In genomic region chr3:37962043-37962810, GRCm38 (mm10) we compare ENCODE assay signal across 13 mouse cellular contexts.
A peak's percentile ranks its signal among the peaks of the same experiment; 100 is the strongest.
DNase-seq lines count a peak whose midpoint lies in the region; ATAC-seq and TF ChIP-seq lines count a peak whose summit lies in the region.
"Had no signal": no experiment of that assay in that cellular context is flagged by ENCODE, and none has a peak within 500 bp of the region (broad histone marks: within the 10 kb centered on the region; RNA-seq: fewer than 3 reads in every experiment).

No protein-coding gene starts in this region.

- TF ChIP-seq POLR2A in liver, adult 2 months (IDR thresholded peaks at IDR 0.05; ENCODE audit: extremely low read depth, insufficient read depth, low read length), result no peak
- peak; percentile 37; the same call in 1 of the 2 replicates for TF ChIP-seq POLR2A in embryonic fibroblast, embryonic 13.5 days (IDR thresholded peaks at IDR 0.05; ENCODE audit: low read depth, low read length)

- H3K79me2 ChIP-seq in liver, adult 2 months (ENCODE audit: control insufficient read depth, insufficient read depth, low read length), result no peaks in the 10 kb centered on the region

- 28% methylated on average over 12 of the region's 12 CpGs for WGBS in liver, adult 2 months
- WGBS in liver, embryonic 11.5 days, result 73% methylated on average over 12 of the region's 12 CpGs
- 65% methylated on average over 12 of the region's 12 CpGs for WGBS in hindbrain, embryonic 16.5 days
- 72% methylated on average over 12 of the region's 12 CpGs for WGBS in neural tube, embryonic 15.5 days

- H3K27ac ChIP-seq in liver, adult 2 months (replicated peaks; ENCODE audit: insufficient read depth, low read depth, low read length), result no peak overlapping the region
- no peak overlapping the region for H3K27ac ChIP-seq in liver, embryonic 11.5 days (ENCODE audit: low read depth, low read length)
- peak overlapping the region; percentile 71 for H3K27ac ChIP-seq in embryonic fibroblast, embryonic 13.5 days (ENCODE audit: insufficient read depth, low read length)
- no peak overlapping the region for H3K27ac ChIP-seq in layer of hippocampus, adult 2 months
- no peak overlapping the region for H3K27ac ChIP-seq in hindbrain, embryonic 16.5 days (ENCODE audit: low read depth, low read length)
- H3K27ac ChIP-seq in neural tube, embryonic 15.5 days (replicated peaks), result no peak overlapping the region
- H3K27ac ChIP-seq: embryonic facial prominence, embryonic 13.5 days; liver, embryonic 14.5 days had no signal

- H3K9ac ChIP-seq in liver, adult 2 months (ENCODE audit: low read depth, low read length), result no peak overlapping the region
- no peak overlapping the region for H3K9ac ChIP-seq in liver, embryonic 11.5 days (ENCODE audit: low read depth, low read length)
- H3K9ac ChIP-seq in hindbrain, embryonic 16.5 days (ENCODE audit: low read depth, low read length), result no peak overlapping the region
- no peak overlapping the region for H3K9ac ChIP-seq in neural tube, embryonic 15.5 days (replicated peaks)
- H3K9ac ChIP-seq: embryonic facial prominence, embryonic 13.5 days; liver, embryonic 14.5 days had no signal

- no peak overlapping the region for H3K4me3 ChIP-seq in liver, adult 2 months (ENCODE audit: insufficient read depth, low read depth, low read length)
- H3K4me3 ChIP-seq in liver, embryonic 11.5 days (ENCODE audit: low read depth, low read length), result no peak overlapping the region
- no peak overlapping the region for H3K4me3 ChIP-seq in embryonic fibroblast, embryonic 13.5 days (ENCODE audit: insufficient read depth, low read length)
- no peak overlapping the region for H3K4me3 ChIP-seq in layer of hippocampus, adult 2 months
- no peak overlapping the region for H3K4me3 ChIP-seq in hindbrain, embryonic 16.5 days (ENCODE audit: low read length)
- no peak overlapping the region for H3K4me3 ChIP-seq in neural tube, embryonic 15.5 days (replicated peaks)
- H3K4me3 ChIP-seq: embryonic facial prominence, embryonic 13.5 days had no signal

- no peaks in the 10 kb centered on the region for H3K36me3 ChIP-seq in liver, adult 2 months (ENCODE audit: control insufficient read depth, insufficient read depth, low read length)
- no peaks in the 10 kb centered on the region for H3K36me3 ChIP-seq in liver, embryonic 11.5 days (ENCODE audit: control insufficient read depth, insufficient read depth, low read length)
- no peaks in the 10 kb centered on the region for H3K36me3 ChIP-seq in hindbrain, embryonic 16.5 days (ENCODE audit: control insufficient read depth, insufficient read depth, low read length)
- no peaks in the 10 kb centered on the region for H3K36me3 ChIP-seq in neural tube, embryonic 15.5 days
- H3K36me3 ChIP-seq: embryonic facial prominence, embryonic 13.5 days had no signal

- no peaks in the 10 kb centered on the region for H3K9me3 ChIP-seq in liver, embryonic 11.5 days (ENCODE audit: control insufficient read depth, low read length)
- H3K9me3 ChIP-seq in hindbrain, embryonic 16.5 days (ENCODE audit: control insufficient read depth, low read length), result no peaks in the 10 kb centered on the region
- H3K9me3 ChIP-seq in neural tube, embryonic 15.5 days (replicated peaks), result no peaks in the 10 kb centered on the region
- H3K9me3 ChIP-seq: embryonic facial prominence, embryonic 13.5 days had no signal

- peak; percentile 78 for DNase-seq in liver, adult 2 months (ENCODE audit: extremely low read depth, low read depth, low spot score)
- DNase-seq in liver, embryonic 11.5 days (ENCODE audit: low spot score), result no peak
- DNase-seq in kidney, postnatal 10 days, result peak; percentile 80
- peak; percentile 55 to 71 for DNase-seq in lung, postnatal 4 days
- no peak for DNase-seq in layer of hippocampus, adult 2 months (ENCODE audit: low spot score in 2 of 2)
- DNase-seq: adrenal gland, adult 2 months; right cerebral cortex, adult 18-20 months; thymus, adult 18-20 months had no signal

- ATAC-seq in liver, embryonic 11.5 days (replicated peaks; ENCODE audit: low FRiP score), result no peak
- ATAC-seq in hindbrain, embryonic 16.5 days, result no peak
- no peak for ATAC-seq in neural tube, embryonic 15.5 days (ENCODE audit: low FRiP score)

- no peaks in the 10 kb centered on the region for H3K27me3 ChIP-seq in liver, adult 2 months (ENCODE audit: control insufficient read depth, insufficient read depth, low read length)
- H3K27me3 ChIP-seq in liver, embryonic 11.5 days (replicated peaks; ENCODE audit: control insufficient read depth, insufficient read depth, low read length), result no peaks in the 10 kb centered on the region
- no peaks in the 10 kb centered on the region for H3K27me3 ChIP-seq in hindbrain, embryonic 16.5 days (replicated peaks; ENCODE audit: control insufficient read depth, insufficient read depth, low read length)
- H3K27me3 ChIP-seq in neural tube, embryonic 15.5 days (replicated peaks), result no peaks in the 10 kb centered on the region
- H3K27me3 ChIP-seq: embryonic facial prominence, embryonic 13.5 days had no signal

- TF ChIP-seq CTCF in liver, adult 2 months (IDR thresholded peaks at IDR 0.05; ENCODE audit: low read depth, low read length), result no peak
- TF ChIP-seq CTCF in embryonic fibroblast, embryonic 13.5 days (IDR thresholded peaks at IDR 0.05; ENCODE audit: borderline replicate concordance, insufficient read depth, low read length), result no peak
- no peak for TF ChIP-seq CTCF in layer of hippocampus, adult 2 months (conservative IDR thresholded peaks at IDR 0.05)

- H3K4me2 ChIP-seq in liver, embryonic 11.5 days, result no peak overlapping the region
- H3K4me2 ChIP-seq in hindbrain, embryonic 16.5 days (ENCODE audit: low read length), result no peak overlapping the region
- no peak overlapping the region for H3K4me2 ChIP-seq in neural tube, embryonic 15.5 days
- H3K4me2 ChIP-seq: embryonic facial prominence, embryonic 13.5 days had no signal

- peaks cover 3% of the 10 kb centered on the region; the same call in 1 of the 2 replicates for H3K4me1 ChIP-seq in liver, adult 2 months (ENCODE audit: control insufficient read depth, insufficient read depth, low read length)
- H3K4me1 ChIP-seq in liver, embryonic 11.5 days (replicated peaks; ENCODE audit: control insufficient read depth, insufficient read depth, low read length), result no peaks in the 10 kb centered on the region
- H3K4me1 ChIP-seq in embryonic fibroblast, embryonic 13.5 days (ENCODE audit: control insufficient read depth, insufficient read depth, low read length), result peaks cover 15% of the 10 kb centered on the region
- H3K4me1 ChIP-seq in hindbrain, embryonic 16.5 days (ENCODE audit: control insufficient read depth, insufficient read depth, low read depth, low read length), result no peaks in the 10 kb centered on the region
- H3K4me1 ChIP-seq in neural tube, embryonic 15.5 days, result no peaks in the 10 kb centered on the region

Comparison
In these comparisons a context has a peak if more than half of its experiments do, and no peak if none do; other contexts are left out.
1. DNase-seq: peak in liver, adult 2 months (single experiment), kidney, postnatal 10 days (single experiment) and lung, postnatal 4 days (2 of 2); none in liver, embryonic 11.5 days (single experiment) and layer of hippocampus, adult 2 months (0 of 2).